Mouse (Mus musculus): ENCODE measurements around the gene Olfr141.

Olfr141 gene

GRCm38 (mm10) chr2:86809918-86810317 is at the start of gene Olfr141:
TSS of gene Olfr141 (minus strand) at chr2:86810018.
- no peak for DNase-seq (ENCODE audit: low spot score)

DNA sequence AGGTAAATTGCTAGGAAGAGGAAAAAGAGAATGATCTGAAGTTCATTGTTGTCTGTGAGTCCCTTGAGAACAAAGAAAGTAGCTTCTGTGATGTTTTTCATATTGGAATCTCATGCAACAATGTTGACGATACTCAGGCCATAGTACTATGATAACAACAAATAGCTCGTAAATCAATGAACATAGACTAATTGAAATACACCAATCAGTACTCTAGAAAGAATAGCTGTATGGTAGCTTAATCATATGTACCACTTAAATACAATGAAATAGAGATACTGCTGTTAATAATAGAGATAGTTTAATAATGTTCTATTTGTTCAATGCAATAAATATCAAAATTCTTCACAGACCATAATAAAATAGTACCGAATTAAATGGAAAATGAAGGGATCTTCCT is 41.8 kb upstream of the Olfr141 start, which contains the start of gene Olfr1095:
Gene Olfr1095, minus strand, starts transcription at position 101 of the 400 bp plus-strand sequence.
- no peak for DNase-seq (ENCODE audit: low spot score)

DNA sequence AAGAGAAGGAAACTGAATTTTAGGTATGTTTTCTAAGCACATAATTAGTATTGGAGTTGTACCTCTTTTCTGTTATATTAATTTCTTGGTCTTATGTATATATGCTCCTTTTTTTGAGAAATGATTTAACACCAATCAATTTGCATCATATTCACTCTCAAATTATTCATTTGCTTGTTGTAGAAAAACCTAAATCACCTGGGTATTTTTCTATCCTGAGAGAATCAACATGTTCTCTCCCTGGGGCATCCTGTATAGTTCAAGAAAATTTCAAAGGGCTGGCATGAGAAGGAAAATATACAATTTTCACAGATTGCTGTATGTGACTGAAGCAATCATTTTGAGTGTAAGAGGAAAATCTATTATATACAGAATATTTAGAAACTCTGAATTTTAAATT is 14.5 kb upstream of the Olfr141 start, which contains the start of gene Olfr1094:
Gene Olfr1094, plus strand, starts transcription at position 301 of the 400 bp plus-strand sequence.
- no peak for DNase-seq (ENCODE audit: low spot score)

DNA sequence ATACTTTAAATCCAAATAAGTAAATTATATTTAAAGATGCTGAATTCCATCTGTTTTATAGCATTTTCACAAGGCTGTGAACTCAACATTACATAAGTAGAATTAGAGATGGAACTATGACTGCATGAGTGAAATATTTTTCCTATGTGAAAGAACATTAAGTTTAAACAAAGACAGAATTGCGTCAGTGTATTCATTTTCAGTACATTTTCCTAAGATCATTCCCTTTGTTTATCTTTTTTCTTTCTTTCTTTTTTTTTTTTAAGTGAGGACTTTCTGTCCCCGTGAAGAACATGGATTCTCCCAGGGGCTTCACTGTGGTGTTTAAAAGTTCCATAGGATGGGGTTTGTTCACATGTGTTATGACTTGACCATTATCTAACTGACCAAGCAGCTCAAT is 27.6 kb downstream of the Olfr141 start, which contains the start of gene Olfr1093:
Gene Olfr1093, plus strand, starts transcription at position 301 of the 400 bp plus-strand sequence.
- no peak for DNase-seq (ENCODE audit: low spot score)

- no peak for DNase-seq (ENCODE audit: low spot score)
Measured at GRCm38 (mm10) chr2:86761050-86761449, 48.8 kb downstream of the Olfr141 start.

DNA sequence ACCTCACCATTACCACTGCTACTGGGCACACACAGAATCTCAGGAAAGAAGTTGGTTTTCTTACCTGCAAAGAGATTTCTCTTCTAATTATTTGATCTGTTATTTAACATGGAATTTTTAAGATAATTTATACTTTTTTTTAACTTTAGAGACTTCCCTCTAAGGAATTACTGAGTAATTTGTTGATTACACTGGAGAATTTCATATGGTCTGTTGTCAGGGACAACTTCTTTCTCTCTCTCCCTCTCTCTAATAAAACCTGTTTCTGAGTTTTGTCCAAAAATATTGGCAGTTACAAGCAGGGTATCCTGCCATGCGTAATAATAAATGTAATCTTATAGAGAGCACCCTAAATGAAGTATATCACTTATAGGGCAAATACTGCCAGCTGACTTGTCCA is 50.9 kb downstream of the Olfr141 start, which contains the start of gene Olfr1090:
Gene Olfr1090, minus strand, starts transcription at position 101 of the 400 bp plus-strand sequence.
- DNase-seq (ENCODE audit: low spot score), result no peak

Data from lung, postnatal 25 days (tissue).